Mouse (Mus musculus): ENCODE data around the gene Spata45. TPM values are rescaled to one million over a fixed set of nuclear protein-coding genes. Genes with fewer than 3 reads are reported as not detected.

The Spata45 gene
- polyA plus RNA-seq, 1 experiment, result not detected

DNA sequence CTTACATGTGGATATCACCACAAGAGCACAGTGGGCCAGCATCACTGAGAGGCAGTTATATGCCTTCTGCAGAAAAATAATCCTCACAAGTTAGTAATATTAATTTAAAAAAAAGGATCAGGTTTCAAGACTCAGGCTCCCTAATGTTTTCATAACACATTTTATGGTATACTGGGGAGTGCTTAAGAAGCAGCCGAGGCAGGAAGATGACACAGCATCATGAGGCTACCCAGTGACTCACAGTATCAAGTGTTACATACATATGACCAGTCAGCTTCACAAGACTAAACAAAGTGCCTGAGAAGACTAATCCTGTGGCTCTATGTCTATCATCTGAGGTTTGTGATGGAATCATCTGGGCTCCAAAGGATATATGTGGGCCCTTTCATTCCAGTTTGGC, 38.4 kb upstream of the Spata45 start:
- no peak overlapping the region for H3ac ChIP-seq (ENCODE audit: control insufficient read depth, insufficient read length)
- H3K79me2 ChIP-seq (ENCODE audit: control insufficient read depth, insufficient read depth), result no peaks in the 10 kb centered on the region
- TF ChIP-seq MAX (IDR thresholded peaks at IDR 0.05; ENCODE audit: low read depth) (no peak), MYOG (IDR thresholded peaks at IDR 0.05; ENCODE audit: control insufficient read depth in 1 of 3, insufficient read depth in 1 of 3, insufficient read length in 2 of 3, low read depth in 2 of 3) (no peak), TCF12 (IDR thresholded peaks at IDR 0.05; ENCODE audit: insufficient read depth, poor library complexity, severe bottlenecking) (no peak)
- no peak overlapping the region for H3K4me3 ChIP-seq
- no peaks in the 10 kb centered on the region for H3K27me3 ChIP-seq (ENCODE audit: control insufficient read depth, insufficient read depth, insufficient read length)
- H3K36me3 ChIP-seq (ENCODE audit: control insufficient read depth, insufficient read depth), result no peaks in the 10 kb centered on the region
- H3K4me2 ChIP-seq (ENCODE audit: low read depth), result no peak overlapping the region

DNA sequence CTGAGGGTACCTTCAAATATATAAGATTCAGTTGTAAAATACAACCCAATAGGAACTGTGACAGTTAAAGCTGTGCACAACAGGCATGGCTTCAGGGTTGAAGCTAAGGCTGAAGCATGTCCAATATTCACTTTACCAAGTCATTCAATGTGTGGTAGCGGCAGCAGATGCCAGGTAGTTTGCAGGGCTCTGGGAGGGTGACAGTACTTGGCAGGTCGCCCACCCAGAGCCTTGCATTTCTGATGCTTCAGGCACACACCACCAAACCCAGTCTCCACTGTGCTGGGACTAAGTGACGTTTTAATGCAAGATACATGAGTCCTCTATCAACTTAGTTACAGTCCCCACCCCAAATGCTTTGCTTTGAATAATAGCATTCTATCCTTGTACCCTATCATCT, 35.8 kb upstream of the Spata45 start:
- H3K36me3 ChIP-seq (ENCODE audit: control insufficient read depth, insufficient read depth), result no peaks in the 10 kb centered on the region
- H3K79me2 ChIP-seq (ENCODE audit: control insufficient read depth, insufficient read depth), result no peaks in the 10 kb centered on the region
- no peak overlapping the region for H3ac ChIP-seq (ENCODE audit: control insufficient read depth, insufficient read length)
- H3K4me3 ChIP-seq, result no peak overlapping the region
- no peaks in the 10 kb centered on the region for H3K27me3 ChIP-seq (ENCODE audit: control insufficient read depth, insufficient read depth, insufficient read length)
- no peak for TF ChIP-seq CEBPB (IDR thresholded peaks at IDR 0.05; ENCODE audit: insufficient read depth, poor library complexity, severe bottlenecking)
- no peak for TF ChIP-seq MYOG (IDR thresholded peaks at IDR 0.05; ENCODE audit: control insufficient read depth in 1 of 3, insufficient read depth in 1 of 3, insufficient read length in 2 of 3, low read depth in 2 of 3)
- no peak for TF ChIP-seq TCF12 (IDR thresholded peaks at IDR 0.05; ENCODE audit: insufficient read depth, poor library complexity, severe bottlenecking)
- no peak for TF ChIP-seq E2F4 (IDR thresholded peaks at IDR 0.05; ENCODE audit: insufficient read depth)
- no peak for TF ChIP-seq MAX (IDR thresholded peaks at IDR 0.05; ENCODE audit: low read depth)
- no peak for TF ChIP-seq POLR2A (IDR thresholded peaks at IDR 0.05; ENCODE audit: insufficient read length, low read depth)
- no peak for TF ChIP-seq POLR2AphosphoS2 (IDR thresholded peaks at IDR 0.05; ENCODE audit: insufficient read length, low read depth)
- no peak overlapping the region for H3K4me2 ChIP-seq (ENCODE audit: low read depth)

DNA sequence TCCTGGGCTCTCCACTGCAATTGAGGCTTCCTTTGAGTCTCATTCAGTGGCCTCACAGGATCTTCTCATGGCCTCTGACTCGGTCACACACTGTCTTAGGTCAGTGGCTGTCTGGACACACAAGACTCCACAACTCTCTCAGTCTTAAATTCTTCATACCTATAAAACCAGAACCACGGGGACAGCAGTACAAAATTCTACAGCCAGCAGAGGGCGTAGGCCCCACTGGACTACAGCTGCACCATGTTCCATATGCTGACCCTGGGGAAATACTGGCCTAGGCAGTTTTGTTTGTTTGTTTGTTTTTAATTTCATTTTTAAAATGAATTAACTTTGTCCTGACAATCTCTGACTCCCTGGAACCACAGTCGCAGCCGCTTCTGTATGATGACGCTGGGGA, 34.2 kb upstream of the Spata45 start:
- Histone ChIP-seq H3K27me3 (ENCODE audit: control insufficient read depth, insufficient read depth, insufficient read length) (no peaks in the 10 kb centered on the region), H3ac (ENCODE audit: control insufficient read depth, insufficient read length) (no peak overlapping the region), H3K4me2 (ENCODE audit: low read depth) (no peak overlapping the region), H3K79me2 (ENCODE audit: control insufficient read depth, insufficient read depth) (no peaks in the 10 kb centered on the region), H3K4me3 (no peak overlapping the region), H3K36me3 (ENCODE audit: control insufficient read depth, insufficient read depth) (peaks cover 3% of the 10 kb centered on the region)
- TF ChIP-seq TCF3 (IDR thresholded peaks at IDR 0.05; ENCODE audit: insufficient read length, low read depth), result no peak
- TF ChIP-seq REST (IDR thresholded peaks at IDR 0.05; ENCODE audit: insufficient read depth, insufficient read length), result no peak
- TF ChIP-seq USF1 (IDR thresholded peaks at IDR 0.05; ENCODE audit: low read depth), result no peak
- TF ChIP-seq MAX (IDR thresholded peaks at IDR 0.05; ENCODE audit: low read depth), result no peak
- TF ChIP-seq MYOD1 (IDR thresholded peaks at IDR 0.05; ENCODE audit: control insufficient read depth in 1 of 3, insufficient read length in 2 of 3, low read depth in 2 of 3), result no peak
- no peak for TF ChIP-seq CEBPB (IDR thresholded peaks at IDR 0.05; ENCODE audit: insufficient read depth, poor library complexity, severe bottlenecking)
- TF ChIP-seq SRF (IDR thresholded peaks at IDR 0.05; ENCODE audit: control insufficient read depth, insufficient read length, low read depth), result no peak
- TF ChIP-seq POLR2A (IDR thresholded peaks at IDR 0.05; ENCODE audit: insufficient read length, low read depth), result no peak
- no peak for TF ChIP-seq POLR2AphosphoS2 (IDR thresholded peaks at IDR 0.05; ENCODE audit: insufficient read length, low read depth)
- no peak for TF ChIP-seq MYOG (IDR thresholded peaks at IDR 0.05; ENCODE audit: control insufficient read depth in 1 of 3, insufficient read depth in 1 of 3, insufficient read length in 2 of 3, low read depth in 2 of 3)
- TF ChIP-seq TCF12 (IDR thresholded peaks at IDR 0.05; ENCODE audit: insufficient read depth, poor library complexity, severe bottlenecking), result no peak
- TF ChIP-seq E2F4 (IDR thresholded peaks at IDR 0.05; ENCODE audit: insufficient read depth), result no peak

DNA sequence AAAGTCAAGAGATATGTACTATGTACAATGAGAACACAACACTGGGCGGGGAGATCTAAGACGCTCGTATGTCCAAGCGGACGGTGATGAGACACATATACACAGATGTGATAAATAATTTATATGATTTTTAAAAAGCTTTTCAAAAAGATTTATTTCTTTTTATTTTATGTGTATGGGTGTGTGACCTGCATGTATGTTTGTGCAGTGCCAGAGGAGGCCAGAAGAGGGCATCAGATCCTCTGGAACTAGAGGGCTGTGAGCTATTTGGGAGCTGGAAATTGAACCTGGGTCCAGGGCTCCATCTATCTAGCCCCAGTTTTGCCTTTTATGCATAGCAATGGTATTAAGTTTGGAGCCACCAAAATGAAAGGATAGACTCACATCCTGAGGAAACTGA, 27.7 kb upstream of the Spata45 start:
- Histone ChIP-seq H3K36me3 (ENCODE audit: control insufficient read depth, insufficient read depth) (peaks cover 32% of the 10 kb centered on the region), H3K27me3 (ENCODE audit: control insufficient read depth, insufficient read depth, insufficient read length) (no peaks in the 10 kb centered on the region), H3ac (ENCODE audit: control insufficient read depth, insufficient read length) (no peak overlapping the region), H3K4me3 (no peak overlapping the region), H3K79me2 (ENCODE audit: control insufficient read depth, insufficient read depth) (no peaks in the 10 kb centered on the region), H3K4me2 (ENCODE audit: low read depth) (no peak overlapping the region)
- TF ChIP-seq POLR2A (IDR thresholded peaks at IDR 0.05; ENCODE audit: insufficient read length, low read depth), result no peak
- no peak for TF ChIP-seq REST (IDR thresholded peaks at IDR 0.05; ENCODE audit: insufficient read depth, insufficient read length)
- no peak for TF ChIP-seq USF1 (IDR thresholded peaks at IDR 0.05; ENCODE audit: low read depth)
- no peak for TF ChIP-seq CEBPB (IDR thresholded peaks at IDR 0.05; ENCODE audit: insufficient read depth, poor library complexity, severe bottlenecking)
- no peak for TF ChIP-seq MYOG (IDR thresholded peaks at IDR 0.05; ENCODE audit: control insufficient read depth in 1 of 3, insufficient read depth in 1 of 3, insufficient read length in 2 of 3, low read depth in 2 of 3)
- TF ChIP-seq POLR2AphosphoS2 (IDR thresholded peaks at IDR 0.05; ENCODE audit: insufficient read length, low read depth), result no peak
- TF ChIP-seq MYOD1 (IDR thresholded peaks at IDR 0.05; ENCODE audit: control insufficient read depth in 1 of 3, insufficient read length in 2 of 3, low read depth in 2 of 3), result no peak
- no peak for TF ChIP-seq TCF3 (IDR thresholded peaks at IDR 0.05; ENCODE audit: insufficient read length, low read depth)
- TF ChIP-seq E2F4 (IDR thresholded peaks at IDR 0.05; ENCODE audit: insufficient read depth), result no peak
- no peak for TF ChIP-seq TCF12 (IDR thresholded peaks at IDR 0.05; ENCODE audit: insufficient read depth, poor library complexity, severe bottlenecking)
- no peak for TF ChIP-seq SRF (IDR thresholded peaks at IDR 0.05; ENCODE audit: control insufficient read depth, insufficient read length, low read depth)
- TF ChIP-seq MAX (IDR thresholded peaks at IDR 0.05; ENCODE audit: low read depth), result no peak

DNA sequence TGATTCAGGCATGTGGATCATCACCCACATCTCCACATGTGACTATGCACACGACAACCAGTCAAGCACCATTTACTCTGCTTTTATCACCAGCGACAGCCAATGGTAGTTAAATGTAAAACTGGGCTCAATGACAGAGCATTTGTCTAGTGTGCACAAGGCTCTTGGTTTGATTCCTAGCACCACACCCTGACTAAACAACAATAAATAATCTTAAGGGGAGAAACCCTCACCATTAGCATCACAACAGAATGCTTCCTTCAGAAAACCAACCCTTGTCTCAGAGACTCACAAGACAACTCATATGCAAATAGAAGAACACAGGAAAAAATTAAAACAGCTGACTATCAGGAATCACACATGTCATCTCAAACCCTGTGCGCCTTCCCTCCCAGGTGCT, 22.2 kb upstream of the Spata45 start:
- no peak for TF ChIP-seq SRF (IDR thresholded peaks at IDR 0.05; ENCODE audit: control insufficient read depth, insufficient read length, low read depth)
- no peak for TF ChIP-seq E2F4 (IDR thresholded peaks at IDR 0.05; ENCODE audit: insufficient read depth)
- no peak for TF ChIP-seq POLR2A (IDR thresholded peaks at IDR 0.05; ENCODE audit: insufficient read length, low read depth)
- no peak for TF ChIP-seq POLR2AphosphoS2 (IDR thresholded peaks at IDR 0.05; ENCODE audit: insufficient read length, low read depth)
- TF ChIP-seq CEBPB (IDR thresholded peaks at IDR 0.05; ENCODE audit: insufficient read depth, poor library complexity, severe bottlenecking), result no peak
- TF ChIP-seq MAX (IDR thresholded peaks at IDR 0.05; ENCODE audit: low read depth), result no peak
- TF ChIP-seq MYOG (IDR thresholded peaks at IDR 0.05; ENCODE audit: control insufficient read depth in 1 of 3, insufficient read depth in 1 of 3, insufficient read length in 2 of 3, low read depth in 2 of 3), result no peak
- TF ChIP-seq REST (IDR thresholded peaks at IDR 0.05; ENCODE audit: insufficient read depth, insufficient read length), result no peak
- TF ChIP-seq TCF12 (IDR thresholded peaks at IDR 0.05; ENCODE audit: insufficient read depth, poor library complexity, severe bottlenecking), result no peak
- TF ChIP-seq USF1 (IDR thresholded peaks at IDR 0.05; ENCODE audit: low read depth), result no peak
- TF ChIP-seq TCF3 (IDR thresholded peaks at IDR 0.05; ENCODE audit: insufficient read length, low read depth), result no peak
- Histone ChIP-seq H3ac (ENCODE audit: control insufficient read depth, insufficient read length) (no peak overlapping the region), H3K4me3 (no peak overlapping the region), H3K36me3 (ENCODE audit: control insufficient read depth, insufficient read depth) (peaks cover 19% of the 10 kb centered on the region), H3K4me2 (ENCODE audit: low read depth) (no peak overlapping the region), H3K27me3 (ENCODE audit: control insufficient read depth, insufficient read depth, insufficient read length) (no peaks in the 10 kb centered on the region), H3K79me2 (ENCODE audit: control insufficient read depth, insufficient read depth) (no peaks in the 10 kb centered on the region)
